Mouse (Mus musculus): ENCODE measurements around the gene Ints11.

The Ints11 gene

GRCm38 (mm10) chr4:155847591-155848352 lies 21.6 kb upstream of the Ints11 start:
- DNase-seq (ENCODE audit: low spot score in 2 of 2) = peak; percentile 45 to 57

GRCm38 (mm10) chr4:155848434-155849095 lies 20.8 kb upstream of the Ints11 start:
- DNase-seq (ENCODE audit: low spot score in 2 of 2) = no peak

- no peak for DNase-seq (ENCODE audit: low spot score in 2 of 2)
These were observed 20.0 kb upstream of the Ints11 start for GRCm38 (mm10) chr4:155849391-155849790.

- no peak for DNase-seq (ENCODE audit: low spot score in 2 of 2)
These were observed 19.4 kb upstream of the Ints11 start for GRCm38 (mm10) chr4:155849792-155850451.

GRCm38 (mm10) chr4:155851368-155851767 lies 18.0 kb upstream of the Ints11 start:
- no peak for DNase-seq (ENCODE audit: low spot score in 2 of 2)

GRCm38 (mm10) chr4:155851951-155852411 lies 17.4 kb upstream of the Ints11 start:
- DNase-seq (ENCODE audit: low spot score in 2 of 2) = no peak

GRCm38 (mm10) chr4:155853421-155853820 lies 15.9 kb upstream of the Ints11 start:
- no peak for DNase-seq (ENCODE audit: low spot score in 2 of 2)

- no peak for DNase-seq (ENCODE audit: low spot score in 2 of 2)
These were observed 14.4 kb upstream of the Ints11 start for GRCm38 (mm10) chr4:155854991-155855390.

- DNase-seq (ENCODE audit: low spot score in 2 of 2) = no peak
These were observed 13.3 kb upstream of the Ints11 start for GRCm38 (mm10) chr4:155856071-155856470.

- no peak for DNase-seq (ENCODE audit: low spot score in 2 of 2)
These were observed 12.5 kb upstream of the Ints11 start for GRCm38 (mm10) chr4:155856881-155857280.

- peak in 1 of 2 experiments; percentile 43 for DNase-seq (ENCODE audit: low spot score in 2 of 2)
These were observed 10.0 kb upstream of the Ints11 start for GRCm38 (mm10) chr4:155859318-155859717.

GRCm38 (mm10) chr4:155861787-155862186 lies 7.6 kb upstream of the Ints11 start:
- DNase-seq (ENCODE audit: low spot score in 2 of 2) = no peak

- no peak for DNase-seq (ENCODE audit: low spot score in 2 of 2)
These were observed 6.3 kb upstream of the Ints11 start, which contains the start of gene Tas1r3 for GRCm38 (mm10) chr4:155863001-155863400. Gene Tas1r3, minus strand, starts transcription at chr4:155863362.

GRCm38 (mm10) chr4:155868614-155869298 lies 590 bp upstream of the Ints11 start:
- DNase-seq (ENCODE audit: low spot score in 2 of 2) = peak in 1 of 2 experiments; percentile 16

GRCm38 (mm10) chr4:155871404-155871803 lies 2.1 kb downstream of the Ints11 start:
- no peak for DNase-seq (ENCODE audit: low spot score in 2 of 2)

- no peak for DNase-seq (ENCODE audit: low spot score in 2 of 2)
These were observed 14.2 kb downstream of the Ints11 start for GRCm38 (mm10) chr4:155883587-155883986.

- no peak for DNase-seq (ENCODE audit: low spot score in 2 of 2)
These were observed 17.0 kb downstream of the Ints11 start for GRCm38 (mm10) chr4:155886330-155886729.

- DNase-seq (ENCODE audit: low spot score in 2 of 2) = no peak
These were observed 18.3 kb downstream of the Ints11 start for GRCm38 (mm10) chr4:155887674-155888073.

- no peak for DNase-seq (ENCODE audit: low spot score in 2 of 2)
These were observed 18.8 kb downstream of the Ints11 start for GRCm38 (mm10) chr4:155888181-155888580.

- no peak for DNase-seq (ENCODE audit: low spot score in 2 of 2)
These were observed 20.0 kb downstream of the Ints11 start for GRCm38 (mm10) chr4:155889316-155889715.

- DNase-seq (ENCODE audit: low spot score in 2 of 2) = peak; percentile 34 to 50
These were observed 21.7 kb downstream of the Ints11 start for GRCm38 (mm10) chr4:155891011-155891471.

GRCm38 (mm10) chr4:155891551-155892001 lies 22.2 kb downstream of the Ints11 start, which contains the start of the genes Pusl1 and Acap3:
Gene Pusl1, minus strand, starts transcription at chr4:155891781.
Gene Acap3, plus strand, starts transcription at chr4:155891822.
- peak; percentile 94 to 99 for DNase-seq (ENCODE audit: low spot score in 2 of 2)

Measured in thymus, postnatal 10 days (tissue).